Mouse (Mus musculus): ENCODE results near the gene Nectin2. TPM values are rescaled to one million over a fixed set of nuclear protein-coding genes. Genes with fewer than 3 reads are reported as not detected.

Nectin2 gene
- polyA plus RNA-seq, 1 experiment from 2014 or later = 57.7 TPM

- Histone ChIP-seq H3K4me2 (ENCODE audit: low read length) (peak overlapping the region; percentile 70), H3K9ac (ENCODE audit: low read depth, low read length) (no peak overlapping the region; the same call in 1 of the 2 replicates), H3K9me3 (ENCODE audit: control insufficient read depth, low read length) (peaks cover 2% of the 10 kb centered on the region), H3K27ac (ENCODE audit: low read depth, low read length) (peak overlapping the region; percentile 91), H3K36me3 (ENCODE audit: control insufficient read depth, insufficient read depth, low read length) (peaks cover 8% of the 10 kb centered on the region), H3K4me3 (ENCODE audit: low read length) (peak overlapping the region; percentile 6), H3K27me3 (replicated peaks; ENCODE audit: control insufficient read depth, insufficient read depth, low read length) (no peaks in the 10 kb centered on the region), H3K4me1 (ENCODE audit: control insufficient read depth, insufficient read depth, low read depth, low read length) (peaks cover 16% of the 10 kb centered on the region)
- 83% methylated on average over 2 of the region's 2 CpGs for WGBS
- ATAC-seq = no peak
These were observed 33.5 kb downstream of the Nectin2 start for GRCm38 (mm10) chr7:19716822-19717221.

DNA sequence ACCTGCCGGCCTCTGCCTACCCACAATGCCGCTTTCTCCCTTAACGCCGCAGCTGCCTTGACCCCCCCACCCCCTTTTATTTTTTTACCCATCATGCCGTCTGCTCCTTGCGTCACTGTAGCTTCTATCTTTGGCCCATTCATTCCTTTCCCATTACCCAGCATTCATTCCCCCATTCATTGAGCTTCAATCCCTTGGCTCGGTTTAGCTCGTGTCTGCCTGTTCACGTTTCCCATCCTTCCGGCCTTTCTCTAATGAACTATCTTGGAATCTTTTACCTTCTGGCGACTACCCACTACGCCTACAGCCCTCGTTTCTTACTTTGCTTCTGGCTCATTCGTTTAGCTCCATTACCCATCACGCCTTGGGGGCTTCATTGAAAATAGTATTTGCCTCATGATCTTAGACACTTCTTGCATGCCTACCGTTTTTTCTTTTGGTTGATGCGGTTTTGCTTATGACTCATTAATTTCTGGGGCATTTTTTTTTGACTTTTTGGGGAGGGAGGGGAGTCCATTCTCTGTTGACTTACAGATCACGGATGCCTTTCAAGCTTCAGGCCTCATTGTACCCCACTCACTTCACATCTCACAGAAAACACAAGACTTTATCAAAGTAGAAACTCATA lies 34.1 kb downstream of the Nectin2 start:
- no peaks in the 10 kb centered on the region for H3K27me3 ChIP-seq (replicated peaks; ENCODE audit: control insufficient read depth, insufficient read depth, low read length)
- peak overlapping the region; percentile 56 for H3K9ac ChIP-seq (ENCODE audit: low read depth, low read length)
- peak overlapping the region; percentile 91 for H3K27ac ChIP-seq (ENCODE audit: low read depth, low read length)
- WGBS = 5% methylated on average over 18 of the region's 18 CpGs
- H3K4me3 ChIP-seq (ENCODE audit: low read length) = peak overlapping the region; percentile 42
- ATAC-seq = no peak
- peak overlapping the region; percentile 70 for H3K4me2 ChIP-seq (ENCODE audit: low read length)
- H3K9me3 ChIP-seq (ENCODE audit: control insufficient read depth, low read length) = peaks cover under 1% of the 10 kb centered on the region
- H3K4me1 ChIP-seq (ENCODE audit: control insufficient read depth, insufficient read depth, low read depth, low read length) = peaks cover 16% of the 10 kb centered on the region
- H3K36me3 ChIP-seq (ENCODE audit: control insufficient read depth, insufficient read depth, low read length) = peaks cover 3% of the 10 kb centered on the region

DNA sequence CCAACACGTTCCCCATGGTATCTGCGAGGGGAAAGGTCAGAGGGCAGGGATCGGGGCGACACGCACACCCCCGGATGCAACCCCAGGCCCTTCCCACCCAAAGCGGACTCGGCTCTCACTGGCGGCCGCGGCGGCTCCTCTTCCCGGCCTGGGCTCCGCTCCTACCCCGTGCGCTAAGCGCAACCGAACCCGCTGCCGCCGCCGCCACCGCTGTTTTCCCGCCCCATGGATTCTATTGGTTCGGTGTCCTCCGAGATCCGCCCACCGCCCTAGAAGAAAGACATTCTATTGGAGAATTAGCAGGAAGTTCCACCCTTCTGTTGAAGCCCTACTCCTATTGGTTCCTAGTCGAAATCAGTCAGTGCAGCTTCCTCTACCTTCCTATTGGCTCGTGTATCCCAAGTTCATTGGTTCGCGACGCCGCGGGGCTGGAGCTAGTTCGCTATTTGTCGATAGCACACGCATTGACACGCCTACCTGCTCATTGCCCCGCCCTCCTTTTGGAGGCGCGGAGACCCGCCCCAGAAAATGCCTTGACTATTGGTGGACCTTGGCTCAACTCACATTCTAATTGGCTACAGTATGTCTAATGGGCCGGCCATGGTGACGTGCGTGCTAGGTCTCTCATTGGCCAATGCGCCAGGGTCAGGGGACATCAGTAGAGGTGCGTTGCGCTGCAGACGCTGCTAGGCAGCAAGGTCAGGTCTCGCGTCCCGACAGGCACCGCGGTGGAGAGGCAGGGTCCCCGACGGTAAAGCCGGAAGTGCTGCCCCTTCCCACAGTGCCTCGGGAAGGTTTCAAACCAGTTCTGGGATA lies 34.8 kb downstream of the Nectin2 start, which contains the start of gene Tomm40:
TSS of gene Tomm40 (minus strand) at position 200 of the 816 bp plus-strand sequence.
- WGBS = under 1% methylated on average over 54 of the region's 59 CpGs
- H3K27me3 ChIP-seq (replicated peaks; ENCODE audit: control insufficient read depth, insufficient read depth, low read length) = no peaks in the 10 kb centered on the region
- peak; percentile 99 for ATAC-seq
- H3K9ac ChIP-seq (ENCODE audit: low read depth, low read length) = peak within 1 kb of the TSS; percentile 84
- peak within 1 kb of the TSS; percentile 91 for H3K27ac ChIP-seq (ENCODE audit: low read depth, low read length)
- peak within 1 kb of the TSS; percentile 75 for H3K4me3 ChIP-seq (ENCODE audit: low read length)
- peaks cover 16% of the 10 kb centered on the region for H3K4me1 ChIP-seq (ENCODE audit: control insufficient read depth, insufficient read depth, low read depth, low read length)
- peak within 1 kb of the TSS; percentile 74 for H3K4me2 ChIP-seq (ENCODE audit: low read length)
- peaks cover 5% of the 10 kb centered on the region for H3K36me3 ChIP-seq (ENCODE audit: control insufficient read depth, insufficient read depth, low read length)
- no peaks in the 10 kb centered on the region for H3K9me3 ChIP-seq (ENCODE audit: control insufficient read depth, low read length)

DNA sequence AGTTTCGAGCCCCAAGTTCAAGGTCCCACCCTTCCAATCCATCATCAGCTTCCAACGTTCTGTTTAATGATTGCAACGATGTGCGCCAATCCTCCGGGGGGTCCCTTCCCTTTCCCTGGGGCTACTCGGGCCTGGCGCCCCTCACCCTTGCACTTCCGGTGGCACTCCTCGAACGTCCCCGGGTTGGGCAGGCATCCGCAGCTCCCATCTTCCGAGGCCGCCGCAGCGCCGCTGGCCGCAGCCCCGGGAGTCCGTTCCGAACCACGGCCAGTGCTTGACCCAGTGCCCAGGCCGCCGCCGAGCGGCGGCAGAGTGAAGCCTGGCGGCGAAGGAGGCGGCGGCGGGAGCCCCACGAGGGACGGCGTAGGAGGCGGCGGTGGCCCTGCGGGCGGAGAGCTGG lies 35.4 kb downstream of the Nectin2 start:
- H3K9me3 ChIP-seq (ENCODE audit: control insufficient read depth, low read length) = no peaks in the 10 kb centered on the region
- peaks cover 16% of the 10 kb centered on the region for H3K4me1 ChIP-seq (ENCODE audit: control insufficient read depth, insufficient read depth, low read depth, low read length)
- peaks cover 8% of the 10 kb centered on the region for H3K36me3 ChIP-seq (ENCODE audit: control insufficient read depth, insufficient read depth, low read length)
- H3K27me3 ChIP-seq (replicated peaks; ENCODE audit: control insufficient read depth, insufficient read depth, low read length) = no peaks in the 10 kb centered on the region
- H3K4me2 ChIP-seq (ENCODE audit: low read length) = peak overlapping the region; percentile 74
- H3K9ac ChIP-seq (ENCODE audit: low read depth, low read length) = peak overlapping the region; percentile 84
- ATAC-seq = no peak
- H3K27ac ChIP-seq (ENCODE audit: low read depth, low read length) = peak overlapping the region; percentile 71
- H3K4me3 ChIP-seq (ENCODE audit: low read length) = peak overlapping the region; percentile 75
- under 1% methylated on average over 37 of the region's 39 CpGs for WGBS

DNA sequence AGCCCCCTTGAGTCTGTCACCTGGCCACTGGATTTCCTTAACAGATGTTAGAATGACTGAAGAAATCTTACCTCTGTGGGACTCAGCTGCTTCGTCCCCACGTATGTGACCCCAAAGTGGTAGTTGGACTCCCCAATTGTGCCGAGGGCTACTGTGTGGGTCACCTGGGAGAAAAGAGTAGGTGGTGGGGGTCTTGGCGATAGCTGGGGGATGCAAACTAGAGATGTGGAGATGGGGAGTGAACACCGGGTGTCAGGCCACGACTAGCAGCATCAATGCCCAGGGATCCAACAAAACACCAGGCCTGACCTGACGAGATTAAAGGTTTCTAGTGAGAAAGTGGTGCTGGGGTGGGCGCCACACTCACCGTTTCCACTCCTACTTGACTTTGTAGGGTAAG lies 36.7 kb downstream of the Nectin2 start:
- Histone ChIP-seq H3K36me3 (ENCODE audit: control insufficient read depth, insufficient read depth, low read length) (peaks cover 19% of the 10 kb centered on the region), H3K9me3 (ENCODE audit: control insufficient read depth, low read length) (no peaks in the 10 kb centered on the region), H3K27ac (ENCODE audit: low read depth, low read length) (no peak overlapping the region), H3K4me1 (ENCODE audit: control insufficient read depth, insufficient read depth, low read depth, low read length) (peaks cover 16% of the 10 kb centered on the region), H3K9ac (ENCODE audit: low read depth, low read length) (no peak overlapping the region), H3K4me3 (ENCODE audit: low read length) (no peak overlapping the region), H3K27me3 (replicated peaks; ENCODE audit: control insufficient read depth, insufficient read depth, low read length) (no peaks in the 10 kb centered on the region), H3K4me2 (ENCODE audit: low read length) (no peak overlapping the region)
- WGBS = 96% methylated on average over 9 of the region's 9 CpGs
- ATAC-seq = no peak

GRCm38 (mm10) chr7:19713196-19713595 lies 37.1 kb downstream of the Nectin2 start:
- ATAC-seq = no peak
- Histone ChIP-seq H3K9ac (ENCODE audit: low read depth, low read length) (no peak overlapping the region), H3K4me2 (ENCODE audit: low read length) (no peak overlapping the region), H3K9me3 (ENCODE audit: control insufficient read depth, low read length) (no peaks in the 10 kb centered on the region), H3K4me3 (ENCODE audit: low read length) (no peak overlapping the region), H3K27me3 (replicated peaks; ENCODE audit: control insufficient read depth, insufficient read depth, low read length) (no peaks in the 10 kb centered on the region), H3K4me1 (ENCODE audit: control insufficient read depth, insufficient read depth, low read depth, low read length) (peaks cover 16% of the 10 kb centered on the region), H3K36me3 (ENCODE audit: control insufficient read depth, insufficient read depth, low read length) (peaks cover 20% of the 10 kb centered on the region), H3K27ac (ENCODE audit: low read depth, low read length) (no peak overlapping the region)
- 48% methylated on average over 4 of the region's 4 CpGs for WGBS

- 76% methylated on average over 4 of the region's 4 CpGs for WGBS
These were observed 37.9 kb downstream of the Nectin2 start for GRCm38 (mm10) chr7:19712414-19712813.

DNA sequence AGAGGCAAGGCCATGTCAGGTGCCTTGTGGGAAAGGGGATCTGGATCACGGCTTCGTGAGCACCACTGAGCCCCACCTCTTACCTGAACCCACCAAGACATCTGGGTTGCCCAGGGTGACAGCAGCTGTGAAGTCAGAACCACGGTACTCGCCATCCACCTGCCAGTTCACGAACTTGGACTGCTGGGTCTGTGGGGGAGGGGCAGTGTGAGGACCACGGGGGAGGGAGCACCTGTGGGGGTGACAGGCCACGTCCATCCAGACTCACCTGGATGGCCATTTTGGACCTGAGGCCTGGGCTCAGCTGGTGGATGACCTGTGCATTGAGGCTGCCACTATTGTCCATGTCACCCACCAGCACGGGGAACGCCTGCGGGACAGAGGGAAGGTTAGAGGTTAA lies 39.6 kb downstream of the Nectin2 start:
- Histone ChIP-seq H3K4me3 (ENCODE audit: low read length) (no peak overlapping the region), H3K27ac (ENCODE audit: low read depth, low read length) (no peak overlapping the region), H3K9me3 (ENCODE audit: control insufficient read depth, low read length) (no peaks in the 10 kb centered on the region), H3K4me1 (ENCODE audit: control insufficient read depth, insufficient read depth, low read depth, low read length) (peaks cover 11% of the 10 kb centered on the region), H3K36me3 (ENCODE audit: control insufficient read depth, insufficient read depth, low read length) (peaks cover 29% of the 10 kb centered on the region), H3K4me2 (ENCODE audit: low read length) (no peak overlapping the region), H3K27me3 (replicated peaks; ENCODE audit: control insufficient read depth, insufficient read depth, low read length) (no peaks in the 10 kb centered on the region), H3K9ac (ENCODE audit: low read depth, low read length) (no peak overlapping the region)
- ATAC-seq = no peak
- WGBS = 93% methylated on average over 10 of the region's 10 CpGs

More at GRCm38 (mm10) chr7:19712414-19712813, 37.9 kb downstream of the Nectin2 start:
- Histone ChIP-seq H3K9me3 (ENCODE audit: control insufficient read depth, low read length) (no peaks in the 10 kb centered on the region), H3K27ac (ENCODE audit: low read depth, low read length) (no peak overlapping the region), H3K4me2 (ENCODE audit: low read length) (no peak overlapping the region), H3K4me3 (ENCODE audit: low read length) (no peak overlapping the region), H3K27me3 (replicated peaks; ENCODE audit: control insufficient read depth, insufficient read depth, low read length) (no peaks in the 10 kb centered on the region), H3K4me1 (ENCODE audit: control insufficient read depth, insufficient read depth, low read depth, low read length) (peaks cover 16% of the 10 kb centered on the region), H3K36me3 (ENCODE audit: control insufficient read depth, insufficient read depth, low read length) (peaks cover 24% of the 10 kb centered on the region), H3K9ac (ENCODE audit: low read depth, low read length) (no peak overlapping the region)
- no peak for ATAC-seq

- Histone ChIP-seq H3K4me3 (ENCODE audit: low read length) (no peak overlapping the region), H3K9me3 (ENCODE audit: control insufficient read depth, low read length) (no peaks in the 10 kb centered on the region), H3K27me3 (replicated peaks; ENCODE audit: control insufficient read depth, insufficient read depth, low read length) (no peaks in the 10 kb centered on the region), H3K4me1 (ENCODE audit: control insufficient read depth, insufficient read depth, low read depth, low read length) (peaks cover 3% of the 10 kb centered on the region; the same call in 1 of the 2 replicates), H3K27ac (ENCODE audit: low read depth, low read length) (no peak overlapping the region), H3K36me3 (ENCODE audit: control insufficient read depth, insufficient read depth, low read length) (peaks cover 24% of the 10 kb centered on the region), H3K4me2 (ENCODE audit: low read length) (no peak overlapping the region), H3K9ac (ENCODE audit: low read depth, low read length) (no peak overlapping the region)
- WGBS = 98% methylated on average over 7 of the region's 7 CpGs
- ATAC-seq = no peak
These were observed 45.0 kb downstream of the Nectin2 start for GRCm38 (mm10) chr7:19705271-19705670.

Data from hindbrain, embryonic 16.5 days (tissue).